Mouse (Mus musculus) stomach, postnatal 0 days (tissue): Measurements from ENCODE around the gene Krt17.

ENCODE experiments used
- CTCF ChIP-seq: IDR thresholded peaks from 2 replicates; pipeline ENCODE4 v1.5.1; 2016; ENCODE audit warnings: antibody characterized with exemption, low read depth, mild to moderate bottlenecking, moderate library complexity
- EP300 ChIP-seq: optimal IDR thresholded peaks from 2 replicates; pipeline ENCODE3; 2016; ENCODE audit warnings: antibody characterized with exemption

- TF ChIP-seq CTCF (no peak), EP300 (no peak)
Measured at GRCm38 (mm10) chr11:100207498-100207897, 53.3 kb downstream of the Krt17 start, which contains the start of gene Krt14.
